Mouse (Mus musculus) heart, postnatal 4 days (tissue): ENCODE measurements around the gene Mapk11. TPM values are rescaled to one million over a fixed set of nuclear protein-coding genes. Genes with fewer than 3 reads are reported as not detected.

Source experiments
- DNase-seq: peaks from one replicate; pipeline ENCODE4 v3.0.0; 2021
- total RNA-seq, 2 experiments: library from RNA; stranded (reverse); gene quantifications; 2 replicates each; pipeline ENCODE4 v1.2.3; 2021

The Mapk11 gene
- total RNA-seq, 2 experiments from 2014 or later = 4.1 to 5.4 TPM

DNA sequence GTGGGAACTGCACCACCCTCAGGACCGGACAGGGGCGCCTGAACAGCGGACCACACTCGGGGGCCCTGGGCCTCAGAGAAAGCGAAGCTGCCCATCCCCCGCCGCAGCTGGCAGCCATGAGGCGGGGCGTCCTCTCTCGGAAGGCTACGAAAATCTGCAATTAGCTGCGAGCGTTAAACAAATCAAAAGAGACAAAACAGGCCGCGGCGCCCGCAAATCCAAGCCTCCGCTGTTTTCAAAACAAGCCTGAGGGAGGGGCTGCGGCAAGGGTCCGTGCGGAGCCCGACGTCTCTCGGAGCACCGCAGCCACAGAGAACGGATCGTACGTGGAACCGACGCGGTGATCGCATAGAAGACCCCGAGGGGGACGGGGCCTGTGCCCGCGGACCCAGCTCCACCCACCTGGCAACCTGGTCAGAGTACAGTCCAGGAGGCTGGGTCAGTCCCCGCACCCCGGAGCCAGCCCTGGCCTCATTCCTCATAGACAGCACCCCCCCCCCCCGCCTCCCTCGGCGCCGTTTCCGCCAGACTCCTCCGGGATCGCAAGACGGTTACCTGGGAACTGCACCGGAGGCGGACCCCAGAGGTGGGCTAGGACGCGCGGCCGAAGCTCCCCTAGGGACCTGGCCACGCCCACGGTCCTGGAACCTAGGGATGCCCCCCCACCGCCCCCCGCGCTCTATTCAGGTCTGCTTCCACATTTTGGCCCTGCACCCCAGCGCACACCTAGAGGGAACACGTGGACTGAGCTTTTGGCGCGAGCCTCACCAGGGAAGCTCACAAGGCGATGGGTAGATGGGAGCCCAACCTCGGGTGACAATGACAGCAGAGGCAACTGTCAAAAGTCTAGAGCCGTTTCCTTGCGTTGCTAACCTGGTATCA lies 23.8 kb upstream of the Mapk11 start:
- DNase-seq = peak; percentile 59

DNA sequence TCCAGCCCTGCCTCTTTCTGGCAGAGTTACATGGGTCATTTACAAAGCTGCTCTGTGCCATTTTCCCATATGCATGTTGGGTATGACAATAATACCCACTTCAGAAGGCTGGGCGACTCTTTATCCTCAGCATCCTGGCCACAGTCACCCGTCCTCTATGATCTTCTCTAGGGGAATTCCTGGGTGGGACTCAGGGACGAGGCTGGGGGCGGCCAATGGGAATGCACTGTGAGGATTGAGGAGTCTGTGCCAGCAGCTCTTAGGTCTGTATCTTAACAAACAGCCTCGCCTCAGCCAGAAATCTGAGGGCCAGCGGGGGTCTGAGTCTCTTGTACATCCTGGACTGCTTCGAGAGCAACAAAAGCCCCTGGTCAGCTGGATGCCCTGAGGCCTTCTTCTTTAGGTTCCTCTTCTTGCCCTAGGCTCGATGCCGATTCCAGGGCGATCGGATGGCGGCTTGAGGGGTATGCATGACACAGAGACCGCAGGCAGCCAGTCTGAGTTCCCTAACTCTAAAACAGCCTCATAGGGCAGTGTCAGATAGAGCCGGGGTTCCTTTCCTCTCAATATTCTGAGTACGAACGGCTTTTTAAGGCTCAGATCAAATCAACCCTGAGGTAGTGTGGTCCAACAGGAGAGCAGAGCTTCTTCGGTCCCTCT lies 23.0 kb upstream of the Mapk11 start:
- DNase-seq = no peak

DNA sequence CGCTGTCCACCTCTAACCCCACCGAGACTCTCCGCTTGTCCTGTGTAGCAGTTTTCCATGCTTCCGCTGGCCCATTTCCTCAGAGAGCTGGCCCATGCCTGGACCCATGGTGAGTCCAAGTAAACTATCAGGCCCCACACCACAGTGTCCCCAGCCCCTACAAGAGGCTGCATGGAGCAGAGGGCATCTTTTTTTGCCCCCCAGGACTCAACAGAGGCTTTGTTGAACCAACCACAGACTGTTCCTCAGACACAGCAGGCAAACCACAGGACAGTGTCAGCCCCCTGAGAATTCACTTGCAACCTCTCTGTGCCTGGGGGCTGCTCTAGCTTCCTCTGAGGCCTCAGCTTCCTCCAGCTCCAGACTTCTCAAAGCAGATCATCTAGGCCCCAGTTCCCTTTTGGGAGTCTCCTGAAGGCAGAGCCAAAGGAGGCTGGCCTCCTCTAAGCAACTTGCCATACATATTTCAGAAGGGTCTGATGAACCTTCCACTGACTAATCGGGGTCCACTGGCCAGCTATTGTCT lies 22.2 kb upstream of the Mapk11 start:
- no peak for DNase-seq

DNA sequence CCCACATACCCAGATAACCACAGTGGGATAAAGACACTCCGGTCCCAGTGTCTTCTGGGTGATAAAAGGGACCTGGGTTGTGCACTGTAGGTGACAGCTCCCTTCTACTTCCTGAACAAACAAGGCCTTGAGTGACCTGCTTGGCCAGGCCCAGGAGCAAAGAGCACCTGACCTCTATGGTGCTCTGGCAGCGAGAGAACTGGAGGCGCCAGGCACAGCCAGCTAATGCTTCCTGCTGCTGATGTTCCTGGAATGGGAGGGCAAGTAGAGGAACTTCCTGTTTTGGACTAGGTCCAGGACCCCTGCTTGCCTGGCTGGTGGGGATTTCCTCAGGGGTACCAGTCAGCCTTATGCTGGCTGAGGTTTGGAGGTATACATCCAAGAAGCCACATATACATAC lies 20.7 kb upstream of the Mapk11 start:
- DNase-seq = peak; percentile 42

GRCm38 (mm10) chr15:89169431-89169830 lies 20.0 kb upstream of the Mapk11 start:
- DNase-seq = peak; percentile 88

DNA sequence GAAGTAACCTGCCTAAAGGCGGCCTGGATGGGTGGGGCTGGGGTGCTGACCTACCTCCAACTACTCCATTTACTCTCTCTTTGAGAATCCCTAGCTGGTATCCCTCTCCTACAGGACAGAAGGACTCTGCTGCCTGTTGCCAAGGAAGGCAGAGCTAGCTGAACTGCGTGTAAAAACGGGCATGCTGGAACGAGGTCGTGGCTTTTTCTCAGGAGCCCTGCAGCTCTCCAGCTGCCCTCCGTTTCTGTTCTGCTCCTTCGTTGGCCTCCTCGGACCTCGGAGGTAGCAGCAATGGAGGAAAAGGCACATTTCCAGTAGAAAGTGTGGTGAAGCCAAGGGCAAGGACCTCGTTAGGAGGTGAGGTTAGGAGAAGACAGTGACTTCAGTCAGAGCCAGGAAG lies 19.5 kb upstream of the Mapk11 start:
- DNase-seq = no peak

DNA sequence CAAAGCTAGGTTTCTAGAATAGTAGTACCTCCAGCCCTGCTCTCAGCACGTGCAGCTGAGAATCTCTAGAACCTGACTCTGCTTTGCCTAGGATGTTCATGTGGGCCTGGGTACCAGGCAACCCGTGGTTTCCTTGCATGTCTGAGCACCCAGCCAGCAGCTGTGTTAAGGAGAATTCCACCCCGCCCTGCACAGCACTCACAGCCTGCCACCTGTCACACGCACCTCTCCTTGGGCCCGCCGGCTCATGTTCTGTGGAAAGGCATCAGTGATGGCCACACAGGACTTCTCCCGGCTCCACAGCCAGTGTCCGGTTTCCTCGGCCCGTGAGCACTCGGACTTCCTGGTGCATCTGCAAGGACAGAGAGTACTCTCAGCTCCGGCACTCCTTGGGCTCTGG lies 16.1 kb upstream of the Mapk11 start:
- no peak for DNase-seq

- DNase-seq = no peak
These were observed 12.0 kb upstream of the Mapk11 start for GRCm38 (mm10) chr15:89161397-89161796.

DNA sequence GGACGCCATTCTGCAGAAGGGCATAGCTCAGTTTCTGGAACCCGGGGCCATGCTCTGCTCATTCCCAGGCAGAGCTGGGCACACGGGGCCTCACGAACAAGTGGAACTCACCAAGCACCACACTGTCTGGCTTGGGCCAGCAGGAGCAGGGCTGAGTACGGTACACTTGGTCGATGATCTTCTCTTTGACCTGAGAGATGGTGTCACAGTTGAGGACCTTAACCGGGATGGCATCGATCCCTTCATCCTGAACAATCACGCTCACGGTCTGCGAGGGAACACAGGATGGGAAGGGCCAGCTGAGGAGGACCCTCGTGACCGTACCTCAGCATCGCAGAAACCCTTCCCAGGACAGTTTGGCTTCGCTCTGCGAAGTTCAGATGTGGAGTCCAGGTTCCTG lies 9.1 kb upstream of the Mapk11 start:
- DNase-seq = no peak

DNA sequence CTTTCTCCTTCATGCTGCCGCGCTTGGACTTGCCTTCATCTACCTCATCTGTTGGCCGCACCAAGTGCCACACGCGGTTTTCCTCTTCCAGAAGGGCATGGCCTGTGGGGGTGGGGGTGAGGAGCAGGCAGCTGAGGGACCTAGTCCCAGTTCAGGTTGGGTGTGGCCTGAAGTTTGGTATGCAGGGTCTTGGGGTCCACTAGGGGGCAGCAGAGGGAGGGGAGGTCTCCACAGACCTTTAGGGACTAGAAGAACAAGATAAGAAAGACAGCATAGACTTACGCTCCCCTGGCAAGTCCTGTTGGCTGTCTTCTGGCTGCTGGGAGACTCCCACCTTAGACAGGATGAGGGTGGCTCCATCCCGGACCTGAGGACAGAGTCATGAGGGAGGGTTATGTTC lies 8.5 kb upstream of the Mapk11 start:
- peak; percentile 77 for DNase-seq

- DNase-seq = no peak
These were observed 2.9 kb upstream of the Mapk11 start for GRCm38 (mm10) chr15:89152312-89152711.

DNA sequence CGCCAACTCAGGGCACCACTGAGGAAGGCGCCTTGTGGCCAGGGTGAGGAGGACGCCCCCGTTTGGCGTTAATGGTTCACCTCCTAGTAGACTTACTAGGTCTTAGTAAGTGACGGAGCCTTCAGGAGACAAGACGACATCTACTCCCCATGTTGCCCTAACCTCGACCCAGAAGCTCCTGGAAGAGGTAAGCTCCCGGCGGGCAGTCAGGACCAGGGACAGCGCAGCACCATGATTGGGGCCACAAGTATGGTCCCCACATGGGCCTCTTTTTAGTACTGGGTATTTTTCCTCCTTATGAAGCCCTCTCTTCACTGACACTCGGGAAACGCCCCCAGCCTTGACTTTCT lies 588 bp upstream of the Mapk11 start:
- peak; percentile 57 for DNase-seq

GRCm38 (mm10) chr15:89148496-89149270 lies 745 bp downstream of the Mapk11 start:
- no peak for DNase-seq

DNA sequence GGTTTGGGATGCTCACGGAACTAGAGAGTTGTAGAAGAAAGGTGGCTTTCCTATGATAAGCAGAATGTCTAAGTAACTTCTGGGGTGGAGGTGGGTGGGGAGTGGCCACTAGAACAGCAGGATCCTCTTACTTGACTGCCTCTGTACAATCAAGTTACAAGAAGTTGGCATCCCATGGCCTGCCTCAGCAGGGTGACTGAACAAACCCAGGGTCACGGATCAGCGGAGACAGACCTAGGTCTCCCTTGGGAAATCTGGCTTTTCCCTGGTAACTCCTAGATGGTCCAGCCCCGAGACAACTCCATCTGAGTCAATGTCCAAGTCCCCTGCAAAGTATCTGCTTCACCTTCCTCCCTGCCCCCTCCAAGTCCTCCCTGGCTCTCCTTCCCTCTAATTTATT lies 1.5 kb downstream of the Mapk11 start:
- DNase-seq = no peak

DNA sequence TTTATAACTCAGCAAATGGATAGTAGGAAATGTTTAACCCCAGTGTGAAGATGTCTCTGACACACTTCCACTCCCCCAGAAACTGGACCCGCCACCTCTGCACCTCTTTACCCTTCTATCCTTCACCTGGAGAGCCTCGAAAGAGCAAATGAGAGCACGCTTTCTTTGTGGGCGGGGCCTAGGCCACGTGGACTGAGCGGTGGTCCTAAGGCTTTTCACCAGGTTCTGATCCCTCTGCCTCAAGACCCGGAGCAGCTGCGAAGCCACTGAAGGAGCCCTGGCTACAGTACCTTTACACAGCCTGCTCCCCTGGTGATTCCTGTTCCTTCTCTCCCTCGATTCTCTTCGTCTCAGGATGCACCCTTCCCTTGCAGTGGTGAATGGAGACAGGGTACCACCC lies 2.0 kb downstream of the Mapk11 start:
- DNase-seq = no peak

GRCm38 (mm10) chr15:89147024-89147423 lies 2.4 kb downstream of the Mapk11 start:
- no peak for DNase-seq

DNA sequence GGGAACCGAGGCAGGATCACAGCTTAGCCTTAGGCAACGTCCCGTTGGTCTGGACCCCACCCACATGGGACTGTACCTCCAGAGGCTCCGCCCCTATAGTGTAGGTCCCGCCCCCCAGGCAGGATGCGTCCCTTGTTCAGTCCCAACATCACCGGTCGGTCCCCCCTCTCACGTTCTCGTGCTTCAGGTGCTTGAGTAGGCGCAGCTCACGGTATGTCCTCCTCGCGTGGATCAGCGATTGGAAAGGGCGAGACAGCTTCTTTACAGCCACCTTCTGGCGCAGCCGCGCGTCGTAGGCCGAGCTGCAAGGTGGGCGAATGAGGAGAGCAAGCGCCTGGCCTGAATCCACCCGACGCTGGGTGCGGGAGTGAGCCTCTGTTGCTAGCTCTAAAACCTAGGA lies 2.9 kb downstream of the Mapk11 start:
- DNase-seq = peak; percentile 46

GRCm38 (mm10) chr15:89145813-89146350 lies 3.5 kb downstream of the Mapk11 start:
- DNase-seq = no peak

DNA sequence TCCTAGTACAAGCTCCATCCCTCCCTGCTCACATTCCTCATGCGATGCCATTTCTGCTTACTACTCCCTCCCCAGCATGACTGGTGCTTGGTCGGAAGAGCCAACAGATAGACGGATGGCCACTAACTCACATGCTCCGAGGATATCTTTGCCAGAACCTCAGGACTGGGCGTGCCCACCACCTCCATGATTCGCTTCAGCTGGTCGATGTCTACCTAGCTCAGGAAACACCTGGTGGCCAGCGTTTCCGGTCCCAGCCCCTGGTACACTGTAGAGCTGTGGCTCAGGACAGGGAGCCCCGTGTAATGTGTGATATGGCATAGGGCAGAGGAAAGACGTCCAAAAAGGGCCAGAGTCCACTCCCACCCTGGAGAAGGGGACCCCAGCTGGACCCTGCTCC lies 4.5 kb downstream of the Mapk11 start:
- DNase-seq = no peak

- no peak for DNase-seq
These were observed 6.3 kb downstream of the Mapk11 start for GRCm38 (mm10) chr15:89143134-89143533.

GRCm38 (mm10) chr15:89141905-89142304 lies 7.5 kb downstream of the Mapk11 start:
- DNase-seq = no peak

GRCm38 (mm10) chr15:89141443-89141842 lies 8.0 kb downstream of the Mapk11 start:
- no peak for DNase-seq
